Mouse (Mus musculus) kidney, adult 10 weeks (tissue): ENCODE results near the gene Slc25a39. TPM values are rescaled to one million over a fixed set of nuclear protein-coding genes. Genes with fewer than 3 reads are reported as not detected.

Experiments used
- polyA plus RNA-seq: library from polyadenylated mRNA; stranded (reverse); fragments of 350-450 nt; fragmentation: Illumina TruSeq; extraction: RNeasy Lipid Tissue Mini Kit (QIAGEN cat#74804); gene quantifications from one replicate; pipeline ENCODE4 v1.2.3, GENCODE M21; 2014; ENCODE audit warnings: low read depth, low replicate concordance

Gene Slc25a39
- polyA plus RNA-seq: 21.5 TPM

GRCm38 (mm10) chr11:102407834-102408215 lies at the start of gene Slc25a39:
Slc25a39 (minus strand) TSS chr11:102407946.

GRCm38 (mm10) chr11:102447497-102447896 lies 39.8 kb upstream of the Slc25a39 start, which contains the start of gene Fam171a2:
Fam171a2 (minus strand) TSS chr11:102447682.

GRCm38 (mm10) chr11:102430121-102431017 lies 22.6 kb upstream of the Slc25a39 start, which contains the start of gene Grn:
Grn (plus strand) TSS chr11:102430315.

GRCm38 (mm10) chr11:102393238-102393634 lies 14.5 kb downstream of the Slc25a39 start, which contains the start of gene Rundc3a:
Rundc3a (plus strand) TSS chr11:102393403.

GRCm38 (mm10) chr11:102366103-102366502 lies 41.6 kb downstream of the Slc25a39 start, which contains the start of gene Slc4a1:
Slc4a1 (minus strand) TSS chr11:102366203.

Other genes starting within 250 kb of the Slc25a39 start
- 31.2 TPM for gene Lsm12, start 222.7 kb downstream of the Slc25a39 start, polyA plus RNA-seq
- 0.93 TPM for gene G6pc3, start 218.3 kb downstream of the Slc25a39 start, polyA plus RNA-seq
- gene Hdac5, start 177.8 kb downstream of the Slc25a39 start, polyA plus RNA-seq: 0.44 TPM
- gene BC030867, start 159.1 kb downstream of the Slc25a39 start, polyA plus RNA-seq: not detected
- gene Asb16, start 139.2 kb downstream of the Slc25a39 start, polyA plus RNA-seq: not detected
- gene Tmub2, start 123.0 kb downstream of the Slc25a39 start, polyA plus RNA-seq: 7.2 TPM
- gene Atxn7l3, start 111.3 kb downstream of the Slc25a39 start, polyA plus RNA-seq: 4.4 TPM
- gene Ubtf, start 88.2 kb downstream of the Slc25a39 start, polyA plus RNA-seq: 31.2 TPM
- gene Slc4a1, start 41.7 kb downstream of the Slc25a39 start, polyA plus RNA-seq: 8.4 TPM
- not detected for gene Rundc3a, start 14.5 kb downstream of the Slc25a39 start, polyA plus RNA-seq
- gene Grn, start 22.4 kb upstream of the Slc25a39 start, polyA plus RNA-seq: 8.7 TPM
- gene Fam171a2, start 39.7 kb upstream of the Slc25a39 start, polyA plus RNA-seq: not detected
- not detected for gene Itga2b, start 62.2 kb upstream of the Slc25a39 start, polyA plus RNA-seq
- gene Gpatch8, start 148.4 kb upstream of the Slc25a39 start, polyA plus RNA-seq: 12.1 TPM
- 1.8 TPM for gene Gm11627, start 171.5 kb upstream of the Slc25a39 start, polyA plus RNA-seq
- gene Fzd2, start 196.4 kb upstream of the Slc25a39 start, polyA plus RNA-seq: 0.73 TPM